Comparison of ENCODE assay signal across 9 mouse cellular contexts in genomic region chr9:63909618-63910017, GRCm38 (mm10).
A peak's percentile ranks its signal among the peaks of the same experiment; 100 is the strongest.
DNase-seq lines count a peak whose midpoint lies in the region; ATAC-seq and TF ChIP-seq lines count a peak whose summit lies in the region.
"Had no signal": no experiment of that assay in that cellular context is flagged by ENCODE, and none has a peak within 500 bp of the region (broad histone marks: within the 10 kb centered on the region; RNA-seq: fewer than 3 reads in every experiment).

No protein-coding gene starts in this region.

- no peak overlapping the region for H3K4me3 ChIP-seq in ES-Bruce4 (ENCODE audit: low read depth, low read length)
- H3K4me3 ChIP-seq in embryonic facial prominence, embryonic 10.5 days: no peak overlapping the region
- H3K4me3 ChIP-seq in heart, embryonic 16.5 days (ENCODE audit: low read length): no peak overlapping the region
- no peak overlapping the region for H3K4me3 ChIP-seq in layer of hippocampus, adult 2 months
- H3K4me3 ChIP-seq: megakaryocyte, embryonic 14.5 days had no signal

- no peak overlapping the region for H3K27ac ChIP-seq in ES-Bruce4 (ENCODE audit: insufficient read depth, low read length)
- no peak overlapping the region for H3K27ac ChIP-seq in embryonic facial prominence, embryonic 10.5 days (replicated peaks)
- H3K27ac ChIP-seq in heart, embryonic 16.5 days (ENCODE audit: low read length): no peak overlapping the region
- no peak overlapping the region for H3K27ac ChIP-seq in layer of hippocampus, adult 2 months

- TF ChIP-seq CTCF in ES-Bruce4 (IDR thresholded peaks at IDR 0.05; ENCODE audit: low read depth, low read length): peak; percentile 97
- peak; percentile 75 for TF ChIP-seq CTCF in layer of hippocampus, adult 2 months (conservative IDR thresholded peaks at IDR 0.05)

- no peaks in the 10 kb centered on the region for H3K9me3 ChIP-seq in ES-Bruce4 (replicated peaks; ENCODE audit: control insufficient read depth, insufficient read depth, low read length, poor library complexity, severe bottlenecking)
- H3K9me3 ChIP-seq in embryonic facial prominence, embryonic 10.5 days: no peaks in the 10 kb centered on the region
- H3K9me3 ChIP-seq in heart, embryonic 16.5 days (replicated peaks; ENCODE audit: control insufficient read depth, low read length): 0 out of 2 replicates have a peak, but pooled peaks cover under 1% of the 10 kb centered on the region

- TF ChIP-seq EP300 in ES-Bruce4 (IDR thresholded peaks at IDR 0.05; ENCODE audit: insufficient read depth, low read depth, low read length): no peak

- no peaks in the 10 kb centered on the region for H3K36me3 ChIP-seq in ES-Bruce4 (ENCODE audit: control insufficient read depth, insufficient read depth, low read length, poor library complexity, severe bottlenecking)
- no peaks in the 10 kb centered on the region for H3K36me3 ChIP-seq in embryonic facial prominence, embryonic 10.5 days (replicated peaks)
- H3K36me3 ChIP-seq in heart, embryonic 16.5 days (ENCODE audit: control insufficient read depth, insufficient read depth): no peaks in the 10 kb centered on the region

- peak; percentile 61 for DNase-seq in adrenal gland, adult 8-10 months
- DNase-seq in embryonic facial prominence, embryonic 10.5 days (ENCODE audit: low spot score): peak; percentile 86
- peak; percentile 69 to 75 for DNase-seq in layer of hippocampus, adult 2 months (ENCODE audit: low spot score in 2 of 2)
- DNase-seq in lung, postnatal 10 days: peak; percentile 91
- DNase-seq in spleen, adult 12 weeks (ENCODE audit: low spot score): peak; percentile 57

- no peaks in the 10 kb centered on the region for H3K4me1 ChIP-seq in ES-Bruce4 (ENCODE audit: control insufficient read depth, insufficient read depth, low read length)
- H3K4me1 ChIP-seq in embryonic facial prominence, embryonic 10.5 days: no peaks in the 10 kb centered on the region
- H3K4me1 ChIP-seq in heart, embryonic 16.5 days (ENCODE audit: control insufficient read depth, insufficient read depth, low read length): peaks cover 5% of the 10 kb centered on the region

- no peaks in the 10 kb centered on the region for H3K27me3 ChIP-seq in ES-Bruce4 (ENCODE audit: control insufficient read depth, insufficient read depth, low read length, poor library complexity, severe bottlenecking)
- H3K27me3 ChIP-seq in embryonic facial prominence, embryonic 10.5 days (replicated peaks; ENCODE audit: low read depth, poor library complexity, severe bottlenecking): no peaks in the 10 kb centered on the region
- no peaks in the 10 kb centered on the region for H3K27me3 ChIP-seq in heart, embryonic 16.5 days (ENCODE audit: control insufficient read depth, insufficient read depth, low read length)

- H3K9ac ChIP-seq in ES-Bruce4 (ENCODE audit: low read depth, poor library complexity, severe bottlenecking): no peak overlapping the region
- H3K9ac ChIP-seq in heart, embryonic 16.5 days (ENCODE audit: low read length): no peak overlapping the region

- H3K4me2 ChIP-seq in heart, embryonic 16.5 days (ENCODE audit: low read depth, low read length): no peak overlapping the region

- no peak for TF ChIP-seq POLR2A in ES-Bruce4 (IDR thresholded peaks at IDR 0.05; ENCODE audit: insufficient read depth, low read length)

- WGBS in embryonic facial prominence, embryonic 10.5 days: 19% methylated on average over 5 of the region's 5 CpGs
- 15% methylated on average over 5 of the region's 5 CpGs for WGBS in heart, embryonic 16.5 days

- ATAC-seq in heart, embryonic 16.5 days (replicated peaks; ENCODE audit: extremely low read depth, insufficient read depth, low FRiP score): peak; percentile 46; the same call in 1 of the 2 replicates
- no peak for ATAC-seq in megakaryocyte, adult 5-6 weeks (ENCODE audit: poor library complexity, severe bottlenecking)
